Mouse (Mus musculus) ES-E14 (cell line): Measurements from ENCODE around the gene Arrb1. TPM values are rescaled to one million over a fixed set of nuclear protein-coding genes. Genes with fewer than 3 reads are reported as not detected.

Experiments
- DNase-seq: peaks from one replicate; pipeline ENCODE4 v3.0.0-alpha.2; 2013; ENCODE audit warnings: low read depth, low spot score
- H3K27ac ChIP-seq: 2 replicates; pipeline ENCODE4 v1.5.1; 2012; ENCODE audit warnings: low read depth, mild to moderate bottlenecking, low read length, moderate library complexity, mixed read lengths; ENCODE audit not compliant: poor library complexity, insufficient read depth, severe bottlenecking
- H3K36me3 ChIP-seq: 2 replicates; pipeline ENCODE4 v1.6.1; 2012; ENCODE audit warnings: mild to moderate bottlenecking, low read length, moderate library complexity, mixed read lengths; ENCODE audit not compliant: control insufficient read depth, poor library complexity, insufficient read depth, severe bottlenecking
- H3K4me1 ChIP-seq, 2 experiments: fragments of 150-350 bp in 1 of 2; sonication (generic) in 1 of 2; 2 replicates each; pipeline ENCODE4 v1.6.1; 2012; ENCODE audit warnings: low read length in 2 of 2, mild to moderate bottlenecking in 1 of 2, mixed read lengths in 1 of 2; ENCODE audit not compliant: control insufficient read depth in 2 of 2, insufficient read depth in 2 of 2, poor library complexity in 1 of 2
- H3K4me3 ChIP-seq, 2 experiments: fragments of 150-350 bp in 1 of 2; sonication (generic) in 1 of 2; 2 replicates each; pipeline ENCODE4 v1.5.1; 2012; ENCODE audit warnings: low read length in 2 of 2, low read depth in 1 of 2, mild to moderate bottlenecking in 1 of 2, mixed read lengths in 1 of 2; ENCODE audit not compliant: insufficient read depth in 1 of 2, poor library complexity in 1 of 2, severe bottlenecking in 1 of 2
- H3K9ac ChIP-seq: 2 replicates; pipeline ENCODE4 v1.6.1; 2012; ENCODE audit warnings: low read depth, mild to moderate bottlenecking, low read length, mixed read lengths; ENCODE audit not compliant: poor library complexity, insufficient read depth, severe bottlenecking
- H3K9me3 ChIP-seq: fragments of 150-350 bp; sonication (generic); 2 replicates; pipeline ENCODE4 v1.6.1; 2012; ENCODE audit warnings: low read depth, mild to moderate bottlenecking, low read length; ENCODE audit not compliant: control insufficient read depth, insufficient read depth
- CHD2 ChIP-seq: IDR thresholded peaks from 2 replicates; pipeline ENCODE4 v1.6.1; 2014; ENCODE audit warnings: mild to moderate bottlenecking, low read depth, low read length, inconsistent platforms
- HCFC1 ChIP-seq: IDR thresholded peaks from 2 replicates; pipeline ENCODE4 v1.6.1; 2012; ENCODE audit warnings: low read length, inconsistent platforms, borderline replicate concordance; ENCODE audit not compliant: insufficient read depth
- MAFK ChIP-seq: IDR thresholded peaks from 2 replicates; pipeline ENCODE4 v1.6.1; 2014; ENCODE audit warnings: mild to moderate bottlenecking, low read depth, low read length, inconsistent platforms; ENCODE audit not compliant: insufficient read depth
- ZC3H11A ChIP-seq: IDR thresholded peaks from 2 replicates; pipeline ENCODE4 v1.6.1; 2012; ENCODE audit warnings: low read depth, mild to moderate bottlenecking, inconsistent platforms, low read length, borderline replicate concordance
- ZNF384 ChIP-seq: IDR thresholded peaks from 2 replicates; pipeline ENCODE4 v1.6.1; 2012; ENCODE audit warnings: low read depth, low read length, inconsistent platforms
- in situ Hi-C, 2 experiments: fragments of 600-800 bp; cut with MboI; formaldehyde crosslinking; loops; one replicate each; pipeline ENCODE4 v1.15.1; 2025; ENCODE audit warnings: low sequenced_read_pairs in 2 of 2, inconsistent platforms in 1 of 2; ENCODE audit not compliant: unreplicated experiment in 2 of 2
- total RNA-seq: library from RNA; depleted of rRNA; stranded (reverse); fragments of 300-350 nt; gene quantifications from 2 replicates; pipeline ENCODE4 v1.2.3, GENCODE M21; 2012

The Arrb1 gene
- total RNA-seq, 1 experiment = 10.7 TPM

GRCm38 (mm10) chr7:99563224-99563623 is 28.0 kb downstream of the Arrb1 start:
- DNase-seq = no peak
- H3K27ac ChIP-seq = no peak overlapping the region
- TF ChIP-seq MAFK = no peak
- no peaks in the 10 kb centered on the region for H3K9me3 ChIP-seq
- no peaks in the 10 kb centered on the region for H3K36me3 ChIP-seq
- no peak overlapping the region for H3K4me3 ChIP-seq
- H3K9ac ChIP-seq = no peak overlapping the region
- in situ Hi-C loops = no loop called here
- peaks cover 3 to 16% of the 10 kb centered on the region in 2 experiments for H3K4me1 ChIP-seq

GRCm38 (mm10) chr7:99565325-99565881 is 30.1 kb downstream of the Arrb1 start:
- Histone ChIP-seq H3K9me3 (no peaks in the 10 kb centered on the region), H3K4me1 (peaks cover 0 to 6% of the 10 kb centered on the region in 2 experiments; a peak in 3 of 4 replicates), H3K36me3 (no peaks in the 10 kb centered on the region), H3K9ac (no peak overlapping the region), H3K27ac (no peak overlapping the region), H3K4me3 (no peak overlapping the region)
- TF ChIP-seq HCFC1 (no peak), CHD2 (no peak), ZNF384 (no peak)
- in situ Hi-C loops = no loop called here
- no peak for DNase-seq

GRCm38 (mm10) chr7:99570680-99571079 is 35.4 kb downstream of the Arrb1 start:
- Histone ChIP-seq H3K9me3 (no peaks in the 10 kb centered on the region), H3K36me3 (no peaks in the 10 kb centered on the region), H3K4me3 (no peak overlapping the region), H3K27ac (no peak overlapping the region), H3K9ac (no peak overlapping the region), H3K4me1 (peaks cover 3 to 4% of the 10 kb centered on the region in 2 experiments; a peak in 3 of 4 replicates)
- in situ Hi-C loops = no loop called here
- no peak for DNase-seq
- TF ChIP-seq ZNF384 (no peak), ZC3H11A (no peak), CHD2 (no peak), HCFC1 (no peak), MAFK (no peak)

GRCm38 (mm10) chr7:99572931-99573330 is 37.7 kb downstream of the Arrb1 start:
- no peak overlapping the region for H3K9ac ChIP-seq
- TF ChIP-seq ZC3H11A (no peak), HCFC1 (no peak), MAFK (no peak), CHD2 (no peak), ZNF384 (no peak)

GRCm38 (mm10) chr7:99573351-99573750 is 38.1 kb downstream of the Arrb1 start:
- Histone ChIP-seq H3K4me1 (peaks cover 3 to 4% of the 10 kb centered on the region in 2 experiments; a peak in 3 of 4 replicates), H3K9me3 (no peaks in the 10 kb centered on the region), H3K27ac (no peak overlapping the region), H3K9ac (no peak overlapping the region), H3K4me3 (no peak overlapping the region), H3K36me3 (no peaks in the 10 kb centered on the region)
- in situ Hi-C loops = no loop called here
- TF ChIP-seq CHD2 (no peak), ZC3H11A (no peak), HCFC1 (no peak), MAFK (no peak), ZNF384 (no peak)
- no peak for DNase-seq

More at GRCm38 (mm10) chr7:99572931-99573330, 37.7 kb downstream of the Arrb1 start:
- in situ Hi-C loops = no loop called here
- DNase-seq = no peak
- no peaks in the 10 kb centered on the region for H3K9me3 ChIP-seq
- H3K4me3 ChIP-seq = no peak overlapping the region
- H3K36me3 ChIP-seq = no peaks in the 10 kb centered on the region
- H3K27ac ChIP-seq = no peak overlapping the region
- H3K4me1 ChIP-seq = peaks cover 3 to 4% of the 10 kb centered on the region in 2 experiments; a peak in 3 of 4 replicates
